Mouse (Mus musculus): ENCODE results near the gene Prkn.

GRCm38 (mm10) chr17:11642328-11642727, 802.1 kb downstream of the Prkn start:
- TF ChIP-seq CTCF (IDR thresholded peaks at IDR 0.05; ENCODE audit: low read depth) (no peak), EP300 (IDR thresholded peaks at IDR 0.05; ENCODE audit: low read depth) (no peak)
